Mouse (Mus musculus) heart, adult 2 months (tissue): ENCODE results near the gene Aire. TPM values are rescaled to one million over a fixed set of nuclear protein-coding genes. Genes with fewer than 3 reads are reported as not detected.
A peak's percentile ranks its signal among the peaks of the same experiment; 100 is the strongest.

Experiments used
- DNase-seq, 2 experiments: peaks; one replicate each; pipeline ENCODE4 v3.0.0; 2021
- H3K27ac ChIP-seq: fragments of 200-600 bp; 2 replicates; pipeline ENCODE4 v1.8.1; 2022
- H3K27me3 ChIP-seq: fragments of 200-500 bp; 2 replicates; pipeline ENCODE4 v1.6.1; 2012; ENCODE audit warnings: mild to moderate bottlenecking, low read length, inconsistent platforms, mixed read lengths; ENCODE audit not compliant: control insufficient read depth, insufficient read depth
- H3K36me3 ChIP-seq: fragments of 200-500 bp; 2 replicates; pipeline ENCODE4 v1.6.1; 2012; ENCODE audit warnings: low read length, inconsistent platforms; ENCODE audit not compliant: control insufficient read depth, insufficient read depth
- H3K4me1 ChIP-seq: fragments of 200-500 bp; 2 replicates; pipeline ENCODE4 v1.6.1; 2011; ENCODE audit warnings: low read length; ENCODE audit not compliant: control insufficient read depth, insufficient read depth
- H3K4me3 ChIP-seq: fragments of 200-600 bp; 2 replicates; pipeline ENCODE4 v1.8.1; 2022
- H3K79me2 ChIP-seq: fragments of 200-500 bp; replicated peaks from 2 replicates; pipeline ENCODE4 v1.6.1; 2012; ENCODE audit warnings: mild to moderate bottlenecking, inconsistent platforms, low read length, moderate library complexity, mixed read lengths; ENCODE audit not compliant: control insufficient read depth, insufficient read depth
- H3K9ac ChIP-seq: fragments of 200-500 bp; 2 replicates; pipeline ENCODE4 v1.6.1; 2012; ENCODE audit warnings: low read depth, mild to moderate bottlenecking, control low read depth, inconsistent platforms, low read length, mixed read lengths
- CTCF ChIP-seq: fragments of 200-600 bp; IDR thresholded peaks from 2 replicates; pipeline ENCODE4 v1.8.1; 2022; ENCODE audit warnings: antibody characterized with exemption, mild to moderate bottlenecking, moderate library complexity
- EP300 ChIP-seq: fragments of 200-500 bp; IDR thresholded peaks from 2 replicates; pipeline ENCODE4 v1.6.1; 2011; ENCODE audit warnings: low read depth, low read length, control low read depth; ENCODE audit not compliant: insufficient read depth
- POLR2A ChIP-seq: fragments of 200-500 bp; IDR thresholded peaks from 2 replicates; pipeline ENCODE4 v1.6.1; 2011; ENCODE audit warnings: mild to moderate bottlenecking, low read depth, low read length, control low read depth; ENCODE audit not compliant: insufficient read depth
- WGBS: fragments of 180-500 bp; shearing (Covaris S2); methylation state at CpG from one replicate; pipeline ENCODE4 v1.1.7; 2018; 5-methylcytosine and 5-hydroxymethylcytosine counted together
- intact Hi-C: fragments of 180-260 bp; cut with DNase I; formaldehyde crosslinking; loops from one replicate; pipeline ENCODE4 v1.15.1; 2025
- polyA plus RNA-seq: library from polyadenylated mRNA; depleted of rRNA; stranded (reverse); fragments of >200 nt; gene quantifications from 2 replicates; pipeline ENCODE4 v1.2.3, GENCODE M21; 2012
- total RNA-seq, 2 experiments: library from RNA; stranded (reverse); gene quantifications; 2 replicates each; pipeline ENCODE4 v1.2.3; 2021

The Aire gene
- total and polyA plus RNA-seq, 3 experiments = 0.10 TPM; not detected in 2

GRCm38 (mm10) chr10:78067226-78067625, 23.8 kb upstream of the Aire start:
- intact Hi-C loops = loop anchor here (5.0 kb wide), 1 partner anchor 40 kb away; no protein-coding TSS in a partner anchor
- peak in 1 of 2 experiments; percentile 30 for DNase-seq

GRCm38 (mm10) chr10:78063122-78063521, 19.7 kb upstream of the Aire start:
- H3K4me3 ChIP-seq = no peak overlapping the region
- no peak overlapping the region for H3K27ac ChIP-seq
- intact Hi-C loops = no loop called here
- no peaks in the 10 kb centered on the region for H3K36me3 ChIP-seq
- no peaks in the 10 kb centered on the region for H3K79me2 ChIP-seq
- WGBS = 70% methylated on average over 9 of the region's 9 CpGs
- DNase-seq = no peak
- TF ChIP-seq EP300 = no peak
- no peak for TF ChIP-seq POLR2A
- TF ChIP-seq CTCF = no peak
- no peaks in the 10 kb centered on the region for H3K4me1 ChIP-seq
- no peak overlapping the region for H3K9ac ChIP-seq
- no peaks in the 10 kb centered on the region for H3K27me3 ChIP-seq

More at GRCm38 (mm10) chr10:78067226-78067625, 23.8 kb upstream of the Aire start:
- Histone ChIP-seq H3K4me1 (no peaks in the 10 kb centered on the region; the same call in 1 of the 2 replicates), H3K79me2 (no peaks in the 10 kb centered on the region), H3K36me3 (no peaks in the 10 kb centered on the region), H3K27ac (no peak overlapping the region), H3K27me3 (no peaks in the 10 kb centered on the region), H3K9ac (no peak overlapping the region), H3K4me3 (no peak overlapping the region)
- 41% methylated on average over 4 of the region's 4 CpGs for WGBS
- TF ChIP-seq CTCF = no peak
- TF ChIP-seq POLR2A = no peak
- TF ChIP-seq EP300 = no peak

- Histone ChIP-seq H3K27ac (no peak overlapping the region), H3K36me3 (no peaks in the 10 kb centered on the region), H3K27me3 (no peaks in the 10 kb centered on the region), H3K9ac (no peak overlapping the region), H3K79me2 (no peaks in the 10 kb centered on the region), H3K4me3 (no peak overlapping the region), H3K4me1 (peaks cover 1% of the 10 kb centered on the region; the same call in 1 of the 2 replicates)
- no peak for TF ChIP-seq POLR2A
- TF ChIP-seq CTCF = no peak
- TF ChIP-seq EP300 = no peak
- DNase-seq = no peak
- intact Hi-C loops = no loop called here
- WGBS = 86% methylated on average over 8 of the region's 8 CpGs
Observed at GRCm38 (mm10) chr10:78057056-78057455, 13.6 kb upstream of the Aire start.

- no peaks in the 10 kb centered on the region for H3K79me2 ChIP-seq
- H3K4me3 ChIP-seq = no peak overlapping the region
- no peaks in the 10 kb centered on the region for H3K27me3 ChIP-seq
- TF ChIP-seq POLR2A (no peak), EP300 (0 out of 2 replicates have a peak, but pooled peaks have one; percentile 7)
- peak in 1 of 2 experiments; percentile 58 for DNase-seq
- H3K27ac ChIP-seq = no peak overlapping the region
- intact Hi-C loops = no loop called here
- H3K36me3 ChIP-seq = no peaks in the 10 kb centered on the region
- WGBS = 64% methylated on average over 19 of the region's 19 CpGs
- no peak overlapping the region for H3K9ac ChIP-seq
- H3K4me1 ChIP-seq = peaks cover 1% of the 10 kb centered on the region; the same call in 1 of the 2 replicates
Observed at GRCm38 (mm10) chr10:78054633-78055565, 11.5 kb upstream of the Aire start.

- Histone ChIP-seq H3K4me3 (no peak overlapping the region), H3K27ac (no peak overlapping the region), H3K36me3 (no peaks in the 10 kb centered on the region), H3K4me1 (no peaks in the 10 kb centered on the region), H3K79me2 (no peaks in the 10 kb centered on the region), H3K27me3 (no peaks in the 10 kb centered on the region), H3K9ac (no peak overlapping the region)
- DNase-seq = no peak
- WGBS = 39% methylated on average over 11 of the region's 11 CpGs
- TF ChIP-seq EP300 (no peak), POLR2A (no peak), CTCF (no peak)
- intact Hi-C loops = no loop called here
Observed at GRCm38 (mm10) chr10:78049519-78050035, 6.2 kb upstream of the Aire start.

- WGBS = 72% methylated on average over 10 of the region's 10 CpGs
- H3K9ac ChIP-seq = no peak overlapping the region
- no peaks in the 10 kb centered on the region for H3K27me3 ChIP-seq
- H3K36me3 ChIP-seq = no peaks in the 10 kb centered on the region
- H3K4me1 ChIP-seq = no peaks in the 10 kb centered on the region
- TF ChIP-seq EP300 (no peak), POLR2A (no peak), CTCF (no peak)
- no peaks in the 10 kb centered on the region for H3K79me2 ChIP-seq
- DNase-seq = no peak
- intact Hi-C loops = no loop called here
- no peak overlapping the region for H3K27ac ChIP-seq
- no peak overlapping the region for H3K4me3 ChIP-seq
Observed at GRCm38 (mm10) chr10:78048061-78048730, 4.8 kb upstream of the Aire start.
